Mouse (Mus musculus): ENCODE data around the gene Pde12.

GRCm38 (mm10) chr14:26697912-26698311 lies 28.2 kb upstream of the Pde12 start:
- no peak for TF ChIP-seq TAL1 (IDR thresholded peaks at IDR 0.05; ENCODE audit: low read length)
- no peak for TF ChIP-seq GATA1 (IDR thresholded peaks at IDR 0.05; ENCODE audit: low read length)
